Mouse (Mus musculus) megakaryocyte, embryonic 14.5 days (primary cell): ENCODE data around the gene Slc25a23. TPM values are rescaled to one million over a fixed set of nuclear protein-coding genes. Genes with fewer than 3 reads are reported as not detected.
"Not testable (repeated sequence)": the region's sequence is repeated elsewhere in the genome, so short reads cannot be mapped to it uniquely, and the experiment has no call there.

Experiments
- H3K27me3 ChIP-seq: replicated peaks from 2 replicates; pipeline ENCODE3; 2012; ENCODE audit warnings: inconsistent platforms
- H3K36me3 ChIP-seq: replicated peaks from 2 replicates; pipeline ENCODE3; 2012; ENCODE audit warnings: low read length, inconsistent platforms, mixed read lengths
- H3K4me1 ChIP-seq: 2 replicates; pipeline ENCODE4 v1.6.1; 2012; ENCODE audit warnings: inconsistent platforms
- H3K4me3 ChIP-seq: replicated peaks from 2 replicates; pipeline ENCODE3; 2012; ENCODE audit warnings: moderate library complexity, mild to moderate bottlenecking, inconsistent platforms
- H3K9me3 ChIP-seq: 2 replicates; pipeline ENCODE4 v1.6.1; 2012; ENCODE audit warnings: inconsistent platforms
- FLI1 ChIP-seq: IDR thresholded peaks from 2 replicates; pipeline ENCODE4 v1.6.1; 2012; ENCODE audit warnings: low read length, inconsistent platforms, mixed read lengths
- GATA1 ChIP-seq: IDR thresholded peaks from 3 replicates; pipeline ENCODE4 v1.6.1; 2012; ENCODE audit warnings: mixed read lengths, low read length, inconsistent platforms, borderline replicate concordance
- polyA plus RNA-seq: library from polyadenylated mRNA; stranded (reverse); fragments of >175 nt; gene quantifications from 2 replicates; pipeline ENCODE4 v1.2.3, GENCODE M21; 2012; ENCODE audit warnings: low replicate concordance; ENCODE audit not compliant: insufficient read depth

Slc25a23 gene
- polyA plus RNA-seq, 1 experiment, result 6.1 TPM

GRCm38 (mm10) chr17:57056246-57056645 is 3.4 kb downstream of the Slc25a23 start:
- Histone ChIP-seq H3K36me3 (no peaks in the 10 kb centered on the region), H3K4me1 (peaks cover 25% of the 10 kb centered on the region), H3K9me3 (no peaks in the 10 kb centered on the region), H3K4me3 (no peak overlapping the region), H3K27me3 (peaks cover 55% of the 10 kb centered on the region)
- TF ChIP-seq FLI1 (no peak), GATA1 (no peak)

GRCm38 (mm10) chr17:57051679-57052078 is 8.0 kb downstream of the Slc25a23 start:
- not testable (repeated sequence) for H3K36me3 ChIP-seq, H3K9me3 ChIP-seq, H3K4me3 ChIP-seq, H3K4me1 ChIP-seq
- peaks cover 17% of the 10 kb centered on the region for H3K27me3 ChIP-seq

GRCm38 (mm10) chr17:57048816-57049215 is 10.8 kb downstream of the Slc25a23 start:
- H3K9me3 ChIP-seq, result no peaks in the 10 kb centered on the region
- peaks cover 23% of the 10 kb centered on the region for H3K27me3 ChIP-seq
- no peaks in the 10 kb centered on the region for H3K36me3 ChIP-seq
- no peaks in the 10 kb centered on the region; the same call in none of the 2 replicates for H3K4me1 ChIP-seq
- TF ChIP-seq FLI1 (no peak), GATA1 (no peak)
- no peak overlapping the region for H3K4me3 ChIP-seq

GRCm38 (mm10) chr17:57047406-57047805 is 12.3 kb downstream of the Slc25a23 start:
- Histone ChIP-seq H3K4me3 (no peak overlapping the region), H3K9me3 (no peaks in the 10 kb centered on the region), H3K4me1 (peaks cover 4% of the 10 kb centered on the region), H3K36me3 (no peaks in the 10 kb centered on the region), H3K27me3 (peaks cover 21% of the 10 kb centered on the region)
- TF ChIP-seq GATA1 (no peak), FLI1 (no peak)

GRCm38 (mm10) chr17:57041554-57041953 is 18.1 kb downstream of the Slc25a23 start, which contains the start of gene Slc25a41:
Gene Slc25a41 (minus strand): TSS chr17:57041654.
- Histone ChIP-seq H3K4me3 (no peak within 1 kb of the TSS), H3K4me1 (peaks cover 30% of the 10 kb centered on the region), H3K9me3 (peaks cover 3% of the 10 kb centered on the region; the same call in 1 of the 2 replicates), H3K27me3 (peaks cover 36% of the 10 kb centered on the region), H3K36me3 (no peaks in the 10 kb centered on the region)
- TF ChIP-seq FLI1 (no peak), GATA1 (no peak)

GRCm38 (mm10) chr17:57038978-57039377 is 20.7 kb downstream of the Slc25a23 start:
- Histone ChIP-seq H3K36me3 (no peaks in the 10 kb centered on the region), H3K27me3 (peaks cover 22% of the 10 kb centered on the region), H3K9me3 (peaks cover 3% of the 10 kb centered on the region; the same call in 1 of the 2 replicates), H3K4me3 (no peak overlapping the region), H3K4me1 (peaks cover 30% of the 10 kb centered on the region)
- TF ChIP-seq FLI1 (no peak), GATA1 (no peak)

GRCm38 (mm10) chr17:57032854-57033253 is 26.8 kb downstream of the Slc25a23 start:
- TF ChIP-seq FLI1, result no peak
- TF ChIP-seq GATA1, result no peak
- Histone ChIP-seq H3K4me1 (peaks cover 37% of the 10 kb centered on the region), H3K36me3 (peaks cover 13% of the 10 kb centered on the region), H3K9me3 (no peaks in the 10 kb centered on the region), H3K27me3 (no peaks in the 10 kb centered on the region), H3K4me3 (no peak overlapping the region)

- 0 out of 3 replicates have a peak, but pooled peaks have one; percentile 36 for TF ChIP-seq GATA1
- no peak for TF ChIP-seq FLI1
- Histone ChIP-seq H3K27me3 (no peaks in the 10 kb centered on the region), H3K36me3 (peaks cover 23% of the 10 kb centered on the region), H3K9me3 (no peaks in the 10 kb centered on the region), H3K4me1 (peaks cover 42% of the 10 kb centered on the region), H3K4me3 (peak overlapping the region; percentile 94)
These were observed 27.8 kb downstream of the Slc25a23 start for GRCm38 (mm10) chr17:57031661-57032420.

GRCm38 (mm10) chr17:57030931-57031660 is 28.6 kb downstream of the Slc25a23 start, which contains the start of gene Khsrp:
Gene Khsrp (minus strand): TSS chr17:57031522.
- Histone ChIP-seq H3K36me3 (peaks cover 30% of the 10 kb centered on the region), H3K27me3 (no peaks in the 10 kb centered on the region), H3K4me1 (peaks cover 42% of the 10 kb centered on the region), H3K9me3 (no peaks in the 10 kb centered on the region), H3K4me3 (peak within 1 kb of the TSS; percentile 94)
- TF ChIP-seq FLI1, result no peak
- no peak for TF ChIP-seq GATA1

GRCm38 (mm10) chr17:57029691-57030090 is 30.0 kb downstream of the Slc25a23 start:
- H3K4me1 ChIP-seq, result peaks cover 51% of the 10 kb centered on the region

More at GRCm38 (mm10) chr17:57029691-57030090, 30.0 kb downstream of the Slc25a23 start:
- Histone ChIP-seq H3K9me3 (no peaks in the 10 kb centered on the region), H3K36me3 (peaks cover 44% of the 10 kb centered on the region), H3K27me3 (no peaks in the 10 kb centered on the region), H3K4me3 (peak overlapping the region; percentile 94)
- TF ChIP-seq GATA1 (no peak), FLI1 (no peak)
